Mouse (Mus musculus): ENCODE results near the gene Agfg1. TPM values are rescaled to one million over a fixed set of nuclear protein-coding genes. Genes with fewer than 3 reads are reported as not detected.

The Agfg1 gene
- total and polyA plus RNA-seq, 3 experiments, result 34.1 to 58.6 TPM; not detected in 1

DNA sequence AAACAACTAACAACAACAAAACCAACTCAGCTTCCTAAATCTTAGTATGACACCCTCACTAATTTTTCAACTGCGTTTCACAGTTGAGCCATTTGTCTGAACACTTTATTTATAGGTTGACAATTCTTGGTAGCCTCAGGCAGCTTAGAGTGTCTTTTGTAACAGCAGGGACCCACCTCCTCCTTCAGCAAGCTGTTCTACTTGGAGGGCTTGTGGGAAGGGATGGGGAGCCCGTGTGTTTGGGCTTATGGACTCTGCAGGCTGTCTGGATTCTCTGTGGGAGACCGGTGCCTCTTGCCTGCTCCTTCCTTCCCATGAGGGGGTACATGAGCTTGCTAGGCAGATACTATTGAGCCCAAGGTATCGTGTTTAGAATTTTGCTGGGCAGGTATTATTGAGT, 45.3 kb upstream of the Agfg1 start:
- Histone ChIP-seq H3K4me3 (ENCODE audit: control insufficient read depth in 1 of 2, insufficient read depth in 1 of 2, low read depth in 2 of 2, low read length in 2 of 2) (no peak overlapping the region), H3K9ac (ENCODE audit: control insufficient read depth, low read depth, low read length, poor library complexity, severe bottlenecking) (no peak overlapping the region), H3K36me3 (ENCODE audit: control insufficient read depth in 1 of 2, insufficient read depth in 2 of 2, low read length in 2 of 2) (no peaks in the 10 kb centered on the region), H3K27me3 (ENCODE audit: control insufficient read depth in 1 of 2, insufficient read depth in 2 of 2, low read length in 2 of 2) (no peaks in the 10 kb centered on the region), H3K79me2 (ENCODE audit: control insufficient read depth, insufficient read depth, low read length, poor library complexity) (no peaks in the 10 kb centered on the region), H3K27ac (ENCODE audit: control insufficient read depth, low read depth, low read length) (no peak overlapping the region), H3K9me3 (replicated peaks; ENCODE audit: insufficient read depth, low read length) (no peaks in the 10 kb centered on the region), H3K4me1 (ENCODE audit: control insufficient read depth in 1 of 2, insufficient read depth in 2 of 2, low read length in 2 of 2) (peaks cover 0 to 3% of the 10 kb centered on the region in 2 experiments; a peak in 1 of 4 replicates)
- DNase-seq (ENCODE audit: low read depth, low spot score), result no peak
- TF ChIP-seq RAD21 (IDR thresholded peaks at IDR 0.05; ENCODE audit: low read depth, low read length), result no peak
- TF ChIP-seq ETS1 (IDR thresholded peaks at IDR 0.05; ENCODE audit: low read depth, low read length), result no peak
- TF ChIP-seq CHD1 (IDR thresholded peaks at IDR 0.05; ENCODE audit: low read depth, low read length), result no peak
- TF ChIP-seq MXI1 (IDR thresholded peaks at IDR 0.05; ENCODE audit: low read depth, low read length), result no peak
- TF ChIP-seq UBTF (IDR thresholded peaks at IDR 0.05; ENCODE audit: borderline replicate concordance, insufficient read depth, low read depth, low read length), result no peak

DNA sequence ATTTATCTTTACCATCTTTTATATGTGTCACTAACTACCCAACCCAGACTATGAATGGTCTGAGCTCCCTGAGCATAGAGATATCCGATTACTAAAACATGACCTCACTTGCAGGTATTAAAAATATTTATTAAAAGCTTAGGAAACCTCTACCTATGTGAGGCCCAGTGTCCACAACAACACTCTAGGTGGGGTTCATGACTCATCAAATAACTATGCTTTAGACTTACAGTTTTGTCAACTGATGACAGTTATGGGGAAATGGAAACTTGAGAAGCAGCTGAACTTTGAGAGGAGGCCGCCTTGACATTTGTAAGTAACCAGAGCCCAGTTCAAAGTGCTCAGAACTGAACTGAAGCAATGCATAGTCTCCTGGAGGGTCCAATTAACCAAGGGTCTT, 44.1 kb upstream of the Agfg1 start:
- no peaks in the 10 kb centered on the region for H3K36me3 ChIP-seq (ENCODE audit: control insufficient read depth in 1 of 2, insufficient read depth in 2 of 2, low read length in 2 of 2)
- no peak overlapping the region for H3K4me3 ChIP-seq (ENCODE audit: control insufficient read depth in 1 of 2, insufficient read depth in 1 of 2, low read depth in 2 of 2, low read length in 2 of 2)
- no peaks in the 10 kb centered on the region for H3K27me3 ChIP-seq (ENCODE audit: control insufficient read depth in 1 of 2, insufficient read depth in 2 of 2, low read length in 2 of 2)
- no peak overlapping the region for H3K27ac ChIP-seq (ENCODE audit: control insufficient read depth, low read depth, low read length)
- no peaks in the 10 kb centered on the region for H3K9me3 ChIP-seq (replicated peaks; ENCODE audit: insufficient read depth, low read length)
- H3K79me2 ChIP-seq (ENCODE audit: control insufficient read depth, insufficient read depth, low read length, poor library complexity), result no peaks in the 10 kb centered on the region
- H3K9ac ChIP-seq (ENCODE audit: control insufficient read depth, low read depth, low read length, poor library complexity, severe bottlenecking), result no peak overlapping the region
- no peak for TF ChIP-seq UBTF (IDR thresholded peaks at IDR 0.05; ENCODE audit: borderline replicate concordance, insufficient read depth, low read depth, low read length)
- no peak for TF ChIP-seq MYC (IDR thresholded peaks at IDR 0.05; ENCODE audit: low read depth, low read length)
- H3K4me1 ChIP-seq (ENCODE audit: control insufficient read depth in 1 of 2, insufficient read depth in 2 of 2, low read length in 2 of 2), result peaks cover 0 to 3% of the 10 kb centered on the region in 2 experiments; a peak in 1 of 4 replicates
- no peak for DNase-seq (ENCODE audit: low read depth, low spot score)

DNA sequence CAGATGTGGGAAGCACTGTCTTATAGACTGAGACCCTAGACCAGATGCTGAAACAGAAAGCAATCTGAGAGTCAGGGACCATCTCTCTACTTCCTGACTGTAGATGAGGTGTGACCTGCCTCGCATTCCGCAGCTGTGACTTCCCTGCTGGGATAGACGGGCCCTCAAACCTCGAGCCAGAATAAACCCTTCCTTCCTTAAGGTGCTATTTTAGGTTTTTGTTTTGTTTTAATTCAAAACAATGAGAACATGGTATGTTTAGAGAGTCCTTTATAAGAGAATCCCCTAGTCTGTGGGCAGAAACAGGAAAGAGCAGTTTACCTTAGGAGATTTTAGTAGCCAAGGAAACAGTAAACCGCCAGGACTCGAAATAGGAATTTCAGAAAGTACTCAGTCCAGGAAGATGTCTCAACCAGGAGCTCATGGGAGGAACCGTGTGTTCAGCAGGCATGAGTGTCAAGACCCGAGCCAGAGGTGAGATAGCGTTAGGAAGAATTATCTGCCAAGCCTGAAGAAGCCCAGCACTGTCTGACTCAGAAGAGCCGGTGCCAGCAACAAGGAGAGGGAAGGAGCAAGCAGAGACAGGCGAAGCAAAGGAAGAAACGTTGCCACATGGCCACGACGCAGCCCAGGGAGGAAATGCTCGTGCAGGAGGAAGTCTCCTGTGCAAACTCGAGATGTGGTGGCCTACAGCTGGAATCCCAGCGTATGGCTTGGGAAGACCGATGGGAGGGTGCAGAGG, 43.4 kb upstream of the Agfg1 start:
- Histone ChIP-seq H3K36me3 (ENCODE audit: control insufficient read depth in 1 of 2, insufficient read depth in 2 of 2, low read length in 2 of 2) (no peaks in the 10 kb centered on the region), H3K9ac (ENCODE audit: control insufficient read depth, low read depth, low read length, poor library complexity, severe bottlenecking) (no peak overlapping the region), H3K79me2 (ENCODE audit: control insufficient read depth, insufficient read depth, low read length, poor library complexity) (no peaks in the 10 kb centered on the region), H3K4me1 (ENCODE audit: control insufficient read depth in 1 of 2, insufficient read depth in 2 of 2, low read length in 2 of 2) (peaks cover 0 to 3% of the 10 kb centered on the region in 2 experiments; a peak in 1 of 4 replicates), H3K27ac (ENCODE audit: control insufficient read depth, low read depth, low read length) (no peak overlapping the region), H3K27me3 (ENCODE audit: control insufficient read depth in 1 of 2, insufficient read depth in 2 of 2, low read length in 2 of 2) (no peaks in the 10 kb centered on the region), H3K4me3 (ENCODE audit: control insufficient read depth in 1 of 2, insufficient read depth in 1 of 2, low read depth in 2 of 2, low read length in 2 of 2) (no peak overlapping the region), H3K9me3 (replicated peaks; ENCODE audit: insufficient read depth, low read length) (no peaks in the 10 kb centered on the region)
- peak; percentile 23 for DNase-seq (ENCODE audit: low read depth, low spot score)
- TF ChIP-seq KAT2A (conservative IDR thresholded peaks at IDR 0.05; ENCODE audit: low read depth, low read length) (no peak), MAX (IDR thresholded peaks at IDR 0.05; ENCODE audit: low read length) (peak; percentile 30; the same call in 1 of the 2 replicates)
